ENCODE assay signal across 9 mouse cellular contexts in the genomic region with DNA sequence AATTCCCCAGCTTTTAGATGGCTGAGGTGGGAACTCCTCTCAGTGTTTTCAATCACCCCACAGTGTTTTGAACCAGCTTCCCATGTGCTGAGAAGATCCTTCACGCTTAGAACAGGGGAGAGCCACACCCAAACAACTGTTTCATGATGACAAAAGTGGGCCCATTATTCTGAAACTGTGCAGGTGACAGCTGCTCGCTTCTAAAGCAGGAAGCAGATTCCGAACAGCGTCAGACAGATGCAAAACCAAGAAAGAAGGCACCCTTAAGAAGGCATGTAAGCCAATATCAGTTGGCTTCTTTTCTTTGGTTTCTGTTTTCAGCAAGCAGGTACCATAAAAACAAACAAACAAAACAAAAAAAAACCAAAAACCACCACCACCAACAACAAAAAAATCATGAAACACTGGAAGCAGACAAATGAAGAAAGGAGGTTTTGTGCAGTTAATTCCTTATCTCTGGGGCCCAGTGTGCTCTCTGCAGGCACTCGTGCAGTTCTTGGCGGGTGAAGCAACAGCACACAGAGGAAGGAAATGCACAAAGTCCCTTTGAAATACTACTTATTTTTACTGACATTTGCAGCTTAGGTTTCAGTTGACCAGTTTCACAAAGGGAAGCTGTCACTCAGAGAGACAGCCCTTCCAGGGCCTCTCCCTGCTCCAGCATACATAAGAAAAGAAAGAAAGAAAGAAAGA. TPM values are rescaled to one million over a fixed set of nuclear protein-coding genes. Genes with fewer than 3 reads are reported as not detected.
A peak's percentile ranks its signal among the peaks of the same experiment; 100 is the strongest.
DNase-seq lines count a peak whose midpoint lies in the region; ATAC-seq and TF ChIP-seq lines count a peak whose summit lies in the region.
"Had no signal": no experiment of that assay in that cellular context is flagged by ENCODE, and none has a peak within 500 bp of the region (broad histone marks: within the 10 kb centered on the region; RNA-seq: fewer than 3 reads in every experiment).

No protein-coding gene starts in this region.

- 20% methylated on average over 6 of the region's 6 CpGs for WGBS in heart, embryonic 14.5 days

- H3K27me3 ChIP-seq in heart, embryonic 14.5 days (ENCODE audit: control insufficient read depth, insufficient read depth, low read length) = no peaks in the 10 kb centered on the region

- peak overlapping the region; percentile 25; the same call in 1 of the 2 replicates for H3K9ac ChIP-seq in heart, embryonic 14.5 days (ENCODE audit: low read length)

- ATAC-seq in heart, embryonic 14.5 days (ENCODE audit: insufficient number of reproducible peaks, insufficient read depth, low FRiP score, low read depth) = no peak
- peak; percentile 65 for ATAC-seq in megakaryocyte, adult 5-6 weeks (ENCODE audit: poor library complexity, severe bottlenecking)

- H3K4me3 ChIP-seq in heart, embryonic 14.5 days (ENCODE audit: control insufficient read depth in 1 of 2, insufficient read depth in 1 of 2, low read depth in 1 of 2, low read length in 2 of 2) = no peak overlapping the region
- H3K4me3 ChIP-seq in layer of hippocampus, adult 2 months = no peak overlapping the region
- H3K4me3 ChIP-seq: limb, embryonic 10.5 days had no signal

- peak overlapping the region; percentile 27 for H3K4me2 ChIP-seq in heart, embryonic 14.5 days (ENCODE audit: low read length)

- H3K4me1 ChIP-seq in heart, embryonic 14.5 days (ENCODE audit: control insufficient read depth in 2 of 2, insufficient read depth in 2 of 2, low read length in 2 of 2) = peaks cover 12 to 26% of the 10 kb centered on the region in 2 experiments
- H3K4me1 ChIP-seq: limb, embryonic 10.5 days had no signal

- TF ChIP-seq CTCF in layer of hippocampus, adult 2 months (conservative IDR thresholded peaks at IDR 0.05) = no peak

- peaks cover 8% of the 10 kb centered on the region; the same call in 1 of the 2 replicates for H3K36me3 ChIP-seq in heart, embryonic 14.5 days (ENCODE audit: control insufficient read depth, insufficient read depth, low read length)
- H3K36me3 ChIP-seq: limb, embryonic 10.5 days had no signal

- peak; percentile 74 for DNase-seq in 416B (ENCODE audit: low read depth)
- DNase-seq in CD4-positive, CD25-positive, alpha-beta regulatory T cell, adult 2 months (ENCODE audit: low read depth, low spot score) = peak; percentile 68
- no peak for DNase-seq in right cerebral cortex, postnatal 14 days
- DNase-seq in layer of hippocampus, adult 2 months (ENCODE audit: low spot score in 2 of 2) = no peak
- DNase-seq in cerebellum, adult 9-10 months = no peak
- no peak for DNase-seq in right cerebral cortex, adult 18-20 months

- peak overlapping the region; percentile 59 to 83 for H3K27ac ChIP-seq in heart, embryonic 14.5 days (replicated peaks in 1 of 2; ENCODE audit: control insufficient read depth in 1 of 2, insufficient read depth in 1 of 2, low read depth in 2 of 2, low read length in 2 of 2)
- no peak overlapping the region for H3K27ac ChIP-seq in layer of hippocampus, adult 2 months
- H3K27ac ChIP-seq: limb, embryonic 10.5 days had no signal

- H3K9me3 ChIP-seq in heart, embryonic 14.5 days (ENCODE audit: control insufficient read depth, low read length) = no peaks in the 10 kb centered on the region
- H3K9me3 ChIP-seq: limb, embryonic 10.5 days had no signal

RNA-seq across cellular contexts. Expression of gene Cd44, which starts 33.9 kb away (rescaled TPM):
- polyA plus RNA-seq in heart, embryonic 14.5 days (2014; fragmentation: Nextera tagmentation; extraction: Ambion mirVana) = 22.9 and 24.3 TPM in 2 replicates
- 358 and 368 TPM in 2 replicates for total RNA-seq in megakaryocyte, adult 5-6 weeks (2015)
- total RNA-seq in megakaryocyte, adult 5-6 weeks (2017) = 289 and 337 TPM in 2 replicates
- total RNA-seq in layer of hippocampus, adult 2 months (2021) = 1 to 10 TPM; 3.1 to 3.2 TPM

Comparison
In these comparisons a context has a peak if more than half of its experiments do, and no peak if none do; other contexts are left out.
1. DNase-seq: peak in 416B (single experiment) and CD4-positive, CD25-positive, alpha-beta regulatory T cell, adult 2 months (single experiment); none in right cerebral cortex, postnatal 14 days (single experiment), layer of hippocampus, adult 2 months (0 of 2), cerebellum, adult 9-10 months (single experiment) and right cerebral cortex, adult 18-20 months (single experiment).
2. RNA of gene Cd44, which starts 33.9 kb away (total RNA-seq): 289 to 368 TPM in megakaryocyte, adult 5-6 weeks; 3.1 to 3.2 TPM in layer of hippocampus, adult 2 months; every median in the first group is over 10 times any median in the second.